Mouse (Mus musculus) cerebellum, adult 2 months (tissue): ENCODE results near the gene Mosmo.

Source experiments
- CTCF ChIP-seq: fragments of 200-500 bp; IDR thresholded peaks from 2 replicates; pipeline ENCODE4 v1.5.1; 2011; ENCODE audit warnings: low read depth, mild to moderate bottlenecking, control low read depth, low read length, moderate library complexity, borderline replicate concordance; ENCODE audit not compliant: insufficient read depth
- POLR2A ChIP-seq: fragments of 200-500 bp; IDR thresholded peaks from 2 replicates; pipeline ENCODE4 v1.6.1; 2011; ENCODE audit warnings: low read length, control low read depth, borderline replicate concordance; ENCODE audit not compliant: insufficient read depth

GRCm38 (mm10) chr7:120717261-120717660 lies 39.8 kb downstream of the Mosmo start:
- TF ChIP-seq CTCF = no peak
- no peak for TF ChIP-seq POLR2A
